Mouse (Mus musculus) embryonic facial prominence, embryonic 13.5 days (tissue): ENCODE measurements around the gene Mtx1. TPM values are rescaled to one million over a fixed set of nuclear protein-coding genes. Genes with fewer than 3 reads are reported as not detected.

Source experiments
- ATAC-seq: fragments of 200-750 bp; cut with Nextera tagmentation; 2 replicates; pipeline ENCODE4 v1.8.0; 2017; ENCODE audit warnings: low read depth; ENCODE audit not compliant: insufficient number of reproducible peaks, insufficient read depth, low FRiP score, low TSS enrichment
- H3K27ac ChIP-seq: fragments of 300-500 bp; sonication (generic); 2 replicates; pipeline ENCODE4 v1.5.1; 2015; ENCODE audit warnings: moderate library complexity, mild to moderate bottlenecking, inconsistent platforms
- H3K27me3 ChIP-seq: fragments of 300-500 bp; sonication (generic); 2 replicates; pipeline ENCODE4 v1.6.1; 2015; ENCODE audit warnings: mild to moderate bottlenecking, inconsistent platforms
- H3K36me3 ChIP-seq: fragments of 300-500 bp; sonication (generic); 2 replicates; pipeline ENCODE4 v1.6.1; 2015; ENCODE audit warnings: mild to moderate bottlenecking, inconsistent platforms
- H3K4me1 ChIP-seq: fragments of 300-500 bp; sonication (generic); 2 replicates; pipeline ENCODE4 v1.6.1; 2015; ENCODE audit warnings: inconsistent platforms
- H3K4me2 ChIP-seq: fragments of 300-500 bp; sonication (generic); 2 replicates; pipeline ENCODE4 v1.6.1; 2015; ENCODE audit warnings: moderate library complexity, mild to moderate bottlenecking, inconsistent platforms
- H3K4me3 ChIP-seq: fragments of 300-500 bp; sonication (generic); 2 replicates; pipeline ENCODE4 v1.5.1; 2015; ENCODE audit warnings: mild to moderate bottlenecking, inconsistent platforms
- H3K9ac ChIP-seq: fragments of 300-500 bp; sonication (generic); 2 replicates; pipeline ENCODE4 v1.6.1; 2015; ENCODE audit warnings: mild to moderate bottlenecking, inconsistent platforms
- H3K9me3 ChIP-seq: fragments of 300-500 bp; sonication (generic); 2 replicates; pipeline ENCODE4 v1.6.1; 2016; ENCODE audit warnings: inconsistent platforms
- WGBS: fragments of 180-500 bp; shearing (Covaris S2); methylation state at CpG from one replicate; pipeline ENCODE4 v1.1.7; 2015; ENCODE audit warnings: mixed read lengths; 5-methylcytosine and 5-hydroxymethylcytosine counted together
- polyA plus RNA-seq: library from polyadenylated mRNA; unstranded; fragments of >200 nt; fragmentation: Nextera tagmentation; extraction: Ambion mirVana; gene quantifications from 2 replicates; pipeline ENCODE4 v1.2.1, GENCODE M21; 2015

Mtx1 gene
- polyA plus RNA-seq, 1 experiment from 2014 or later = 212 TPM

- Histone ChIP-seq H3K4me1 (no peaks in the 10 kb centered on the region; the same call in 1 of the 2 replicates), H3K27ac (no peak overlapping the region), H3K9ac (no peak overlapping the region), H3K36me3 (peaks cover 72% of the 10 kb centered on the region), H3K9me3 (no peaks in the 10 kb centered on the region), H3K4me2 (no peak overlapping the region), H3K27me3 (no peaks in the 10 kb centered on the region), H3K4me3 (no peak overlapping the region)
- WGBS = 91% methylated on average over 21 of the region's 21 CpGs
- no peak for ATAC-seq
Observed at GRCm38 (mm10) chr3:89237682-89238081, 10.8 kb upstream of the Mtx1 start.

- no peak overlapping the region for H3K4me2 ChIP-seq
- no peak overlapping the region for H3K4me3 ChIP-seq
- H3K27me3 ChIP-seq = no peaks in the 10 kb centered on the region
- no peaks in the 10 kb centered on the region; the same call in 1 of the 2 replicates for H3K4me1 ChIP-seq
- ATAC-seq = no peak
- H3K36me3 ChIP-seq = peaks cover 64% of the 10 kb centered on the region
- H3K9me3 ChIP-seq = no peaks in the 10 kb centered on the region
- WGBS = 82% methylated on average over 10 of the region's 10 CpGs
- H3K27ac ChIP-seq = no peak overlapping the region
- H3K9ac ChIP-seq = no peak overlapping the region
Observed at GRCm38 (mm10) chr3:89236516-89236915, 9.6 kb upstream of the Mtx1 start.

GRCm38 (mm10) chr3:89233562-89234110 is 6.7 kb upstream of the Mtx1 start:
- Histone ChIP-seq H3K27me3 (peaks cover 19% of the 10 kb centered on the region), H3K27ac (no peak overlapping the region), H3K4me3 (no peak overlapping the region), H3K9ac (peak overlapping the region; percentile 36; the same call in 1 of the 2 replicates), H3K36me3 (peaks cover 42% of the 10 kb centered on the region), H3K4me2 (no peak overlapping the region), H3K9me3 (no peaks in the 10 kb centered on the region), H3K4me1 (peaks cover 5% of the 10 kb centered on the region)
- 80% methylated on average over 14 of the region's 14 CpGs for WGBS
- no peak for ATAC-seq

DNA sequence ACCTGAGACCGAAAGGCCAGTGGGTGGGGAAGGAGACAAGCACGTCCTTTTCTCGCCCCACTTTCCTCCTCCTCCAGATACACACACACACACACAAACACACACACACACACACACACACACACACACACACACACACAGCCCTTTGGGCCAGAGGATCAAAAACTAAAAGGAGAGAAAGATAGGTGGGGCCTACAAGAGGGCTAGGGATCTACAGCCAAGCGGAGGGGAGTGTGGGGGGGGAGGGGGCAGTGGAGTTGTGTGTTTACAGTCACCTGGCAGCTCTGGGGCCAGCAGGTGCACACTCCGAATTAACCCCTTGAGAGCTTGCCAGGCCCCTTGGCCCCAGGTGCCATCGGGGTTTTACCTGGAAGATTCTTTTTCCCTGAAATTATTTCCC is 5.7 kb upstream of the Mtx1 start:
- WGBS = 56% methylated on average over 6 of the region's 6 CpGs
- H3K36me3 ChIP-seq = peaks cover 32% of the 10 kb centered on the region
- H3K27me3 ChIP-seq = peaks cover 19% of the 10 kb centered on the region
- no peak for ATAC-seq
- no peaks in the 10 kb centered on the region for H3K9me3 ChIP-seq
- H3K4me3 ChIP-seq = no peak overlapping the region
- H3K4me2 ChIP-seq = no peak overlapping the region
- no peak overlapping the region for H3K27ac ChIP-seq
- H3K4me1 ChIP-seq = peaks cover 10% of the 10 kb centered on the region
- H3K9ac ChIP-seq = no peak overlapping the region

DNA sequence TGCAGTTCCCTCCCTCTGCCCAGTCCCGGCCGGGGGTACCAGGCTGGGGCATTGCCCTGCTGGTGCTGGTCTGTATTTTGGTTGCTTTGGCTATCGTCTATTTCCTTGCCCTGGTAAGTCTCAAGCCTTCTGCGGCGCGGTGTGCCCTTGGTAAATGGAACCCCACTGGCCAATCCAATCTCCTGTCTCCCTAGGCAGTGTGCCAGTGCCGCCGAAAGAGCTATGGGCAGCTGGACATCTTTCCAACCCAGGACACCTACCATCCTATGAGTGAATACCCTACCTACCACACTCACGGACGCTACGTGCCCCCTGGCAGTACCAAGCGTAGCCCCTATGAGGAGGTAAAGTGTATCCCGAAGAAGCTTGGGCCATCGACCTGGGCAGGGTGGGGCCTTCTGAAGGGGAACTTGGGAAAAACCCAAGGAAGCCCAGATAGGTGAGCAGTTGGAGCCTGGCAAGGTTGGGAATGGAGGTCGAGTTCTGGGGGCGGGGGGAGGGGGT is 4.9 kb upstream of the Mtx1 start:
- H3K27ac ChIP-seq = no peak overlapping the region
- H3K4me1 ChIP-seq = peaks cover 14% of the 10 kb centered on the region
- H3K9me3 ChIP-seq = no peaks in the 10 kb centered on the region
- H3K27me3 ChIP-seq = peaks cover 19% of the 10 kb centered on the region
- H3K4me2 ChIP-seq = no peak overlapping the region
- H3K36me3 ChIP-seq = peaks cover 27% of the 10 kb centered on the region
- no peak overlapping the region for H3K4me3 ChIP-seq
- WGBS = 71% methylated on average over 16 of the region's 16 CpGs
- no peak overlapping the region for H3K9ac ChIP-seq
- no peak for ATAC-seq

DNA sequence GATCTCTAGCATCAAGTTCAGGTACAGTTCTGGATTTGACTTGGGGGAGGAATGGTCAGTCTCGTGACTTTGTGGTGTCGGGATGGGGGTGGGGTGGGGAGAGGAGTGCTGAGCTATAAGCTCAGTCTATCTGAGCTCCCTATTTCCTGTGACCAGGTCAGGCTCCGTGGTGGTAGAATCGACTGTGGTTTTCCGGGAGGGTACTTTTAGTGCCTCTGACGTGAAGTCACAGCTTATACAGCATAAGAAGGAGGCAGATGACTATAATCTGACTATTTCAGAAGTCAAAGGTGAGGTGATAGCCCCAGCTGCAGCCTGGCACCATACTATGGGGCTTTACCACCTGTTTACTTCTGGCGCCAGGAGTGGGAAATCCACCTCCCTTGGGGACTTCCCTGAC is 4.5 kb upstream of the Mtx1 start:
- H3K4me2 ChIP-seq = no peak overlapping the region
- no peak overlapping the region for H3K27ac ChIP-seq
- ATAC-seq = no peak
- peaks cover 19% of the 10 kb centered on the region for H3K4me1 ChIP-seq
- no peak overlapping the region for H3K4me3 ChIP-seq
- H3K9me3 ChIP-seq = no peaks in the 10 kb centered on the region
- WGBS = 66% methylated on average over 7 of the region's 7 CpGs
- peaks cover 19% of the 10 kb centered on the region for H3K27me3 ChIP-seq
- H3K9ac ChIP-seq = no peak overlapping the region
- H3K36me3 ChIP-seq = peaks cover 24% of the 10 kb centered on the region

- Histone ChIP-seq H3K36me3 (peaks cover 20% of the 10 kb centered on the region), H3K4me1 (peaks cover 26% of the 10 kb centered on the region), H3K4me2 (no peak overlapping the region), H3K9me3 (no peaks in the 10 kb centered on the region), H3K4me3 (no peak overlapping the region), H3K27ac (no peak overlapping the region), H3K9ac (no peak overlapping the region), H3K27me3 (peaks cover 21% of the 10 kb centered on the region)
- ATAC-seq = no peak
- WGBS = 82% methylated on average over 2 of the region's 2 CpGs
Observed at GRCm38 (mm10) chr3:89230561-89230960, 3.7 kb upstream of the Mtx1 start.

DNA sequence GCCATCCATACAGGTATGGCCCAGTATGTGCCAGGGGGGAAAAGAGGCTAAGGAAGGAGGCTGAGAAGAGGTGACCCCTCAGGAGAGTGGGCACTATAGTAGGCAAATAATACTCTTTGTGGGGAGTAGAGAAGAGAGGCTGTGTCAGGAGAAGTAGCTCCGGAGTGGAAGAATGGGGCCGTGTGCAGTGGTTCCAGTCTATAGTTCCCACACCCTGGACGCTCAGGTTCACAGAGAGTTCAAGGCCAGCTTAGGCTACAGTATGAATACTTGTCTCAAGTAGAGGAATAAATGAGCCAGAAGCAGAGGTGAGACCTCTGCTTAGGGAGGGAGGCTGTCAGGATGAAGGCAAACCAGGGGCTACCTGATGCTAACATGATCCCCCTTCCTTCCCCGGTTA is 2.4 kb upstream of the Mtx1 start:
- WGBS = 61% methylated on average over 4 of the region's 4 CpGs
- Histone ChIP-seq H3K27me3 (peaks cover 21% of the 10 kb centered on the region), H3K27ac (no peak overlapping the region), H3K4me2 (0 out of 2 replicates have a peak overlapping the region, but pooled peaks have one; percentile 84), H3K9ac (no peak overlapping the region), H3K4me3 (no peak overlapping the region), H3K9me3 (no peaks in the 10 kb centered on the region), H3K4me1 (peaks cover 32% of the 10 kb centered on the region), H3K36me3 (peaks cover 15% of the 10 kb centered on the region)
- no peak for ATAC-seq

DNA sequence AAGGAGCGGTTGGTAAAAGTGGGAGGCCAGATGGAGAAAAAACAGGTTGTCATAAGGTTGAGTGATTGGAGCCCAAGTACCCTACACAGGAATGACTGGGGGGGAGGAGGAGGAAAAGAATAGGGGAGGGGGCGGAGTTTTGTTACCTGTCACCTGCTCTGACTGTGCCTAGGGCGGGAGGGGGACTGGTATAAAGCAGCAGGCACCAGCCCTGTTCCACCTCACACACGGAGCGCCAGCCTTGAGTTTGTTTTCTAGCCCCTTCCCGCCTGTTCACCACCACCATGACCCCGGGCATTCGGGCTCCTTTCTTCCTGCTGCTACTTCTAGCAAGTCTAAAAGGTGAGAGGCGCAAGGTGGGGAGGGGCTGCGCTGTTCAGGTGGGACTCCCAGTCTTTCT is 1.9 kb upstream of the Mtx1 start, which contains the start of gene Muc1:
Muc1 (plus strand) TSS at position 222 of the 400 bp plus-strand sequence.
- Histone ChIP-seq H3K27me3 (peaks cover 21% of the 10 kb centered on the region), H3K4me1 (peaks cover 32% of the 10 kb centered on the region), H3K4me2 (peak within 1 kb of the TSS; percentile 84), H3K4me3 (peak within 1 kb of the TSS; percentile 46), H3K9me3 (no peaks in the 10 kb centered on the region), H3K9ac (peak within 1 kb of the TSS; percentile 60), H3K36me3 (peaks cover 15% of the 10 kb centered on the region), H3K27ac (peak within 1 kb of the TSS; percentile 88)
- WGBS = 24% methylated on average over 10 of the region's 10 CpGs
- ATAC-seq = no peak

GRCm38 (mm10) chr3:89228180-89228549 is 1.3 kb upstream of the Mtx1 start:
- peaks cover 32% of the 10 kb centered on the region for H3K4me1 ChIP-seq
- H3K36me3 ChIP-seq = peaks cover 14% of the 10 kb centered on the region
- ATAC-seq = no peak
- peak overlapping the region; percentile 60 for H3K9ac ChIP-seq
- peak overlapping the region; percentile 88 for H3K27ac ChIP-seq
- peak overlapping the region; percentile 46 for H3K4me3 ChIP-seq
- under 1% methylated on average over 19 of the region's 20 CpGs for WGBS
- H3K4me2 ChIP-seq = peak overlapping the region; percentile 84
- H3K27me3 ChIP-seq = peaks cover 21% of the 10 kb centered on the region
- no peaks in the 10 kb centered on the region for H3K9me3 ChIP-seq

DNA sequence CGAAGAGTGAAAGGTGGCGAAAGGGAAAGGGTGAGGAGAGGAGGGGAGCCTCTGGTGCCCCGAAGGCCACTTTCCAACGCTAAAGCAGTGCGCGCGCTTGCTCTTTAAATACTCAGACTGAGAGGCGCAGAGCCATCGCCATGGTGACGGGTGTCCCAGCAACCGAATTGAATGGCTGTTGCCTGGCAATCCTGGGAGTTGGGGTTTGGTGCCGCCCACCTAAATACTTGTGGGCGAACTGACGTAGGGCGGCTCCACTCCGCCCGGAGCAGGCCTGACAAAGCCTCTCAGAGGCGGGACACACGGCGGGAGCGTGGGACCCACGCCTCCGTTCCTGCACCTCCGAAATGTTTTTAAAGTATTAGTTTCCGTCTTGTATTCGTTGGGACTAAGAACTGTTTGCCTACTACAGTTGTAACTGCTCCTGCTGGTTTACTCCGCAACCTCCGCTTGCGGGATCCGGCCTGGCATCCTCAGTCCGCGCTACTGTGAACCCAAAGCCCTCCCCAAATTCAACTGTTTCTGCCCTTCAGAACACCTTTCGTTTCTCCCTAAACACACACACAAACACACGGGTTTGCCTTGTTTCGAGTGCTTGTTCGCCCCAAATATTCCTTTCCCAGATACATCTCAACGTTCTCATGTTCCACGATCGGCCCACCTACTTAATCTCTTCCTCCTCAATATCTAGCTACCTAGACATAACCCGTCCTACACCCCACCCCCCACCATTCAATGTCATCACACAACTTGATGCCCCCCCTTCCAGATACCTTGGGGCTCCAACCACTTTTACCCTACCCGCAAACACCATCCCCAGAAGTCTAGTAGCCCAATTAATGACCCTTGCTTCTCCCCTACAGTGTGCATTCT is 655 bp upstream of the Mtx1 start:
- Histone ChIP-seq H3K9ac (peak overlapping the region; percentile 64), H3K27me3 (peaks cover 21% of the 10 kb centered on the region), H3K36me3 (peaks cover 20% of the 10 kb centered on the region), H3K9me3 (no peaks in the 10 kb centered on the region), H3K4me3 (peak overlapping the region; percentile 46), H3K27ac (peak overlapping the region; percentile 88), H3K4me2 (peak overlapping the region; percentile 84), H3K4me1 (peaks cover 32% of the 10 kb centered on the region)
- WGBS = 2% methylated on average over 41 of the region's 41 CpGs
- ATAC-seq = peak; percentile 86

DNA sequence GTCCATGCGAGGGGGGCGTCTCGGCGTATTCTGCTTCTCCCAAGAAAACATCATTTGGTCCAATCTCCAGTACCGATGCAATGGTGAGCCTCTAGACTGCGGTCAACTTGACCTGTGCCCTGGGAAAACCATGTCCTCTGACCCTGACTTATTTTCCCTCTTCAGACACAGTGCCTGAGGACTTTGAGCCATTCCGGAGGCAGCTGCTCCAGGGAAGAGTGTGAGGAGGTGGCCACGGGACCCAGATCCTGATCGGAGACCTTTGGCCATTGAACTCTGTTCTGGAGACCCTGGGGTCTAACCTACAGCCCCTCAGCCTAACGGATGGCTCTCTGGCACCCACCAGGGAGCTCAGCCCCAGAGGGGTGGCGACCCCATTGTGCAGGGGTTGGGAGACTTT is 527 bp downstream of the Mtx1 start:
- Histone ChIP-seq H3K4me2 (peak overlapping the region; percentile 84), H3K9ac (peak overlapping the region; percentile 64), H3K27ac (peak overlapping the region; percentile 71), H3K27me3 (peaks cover 21% of the 10 kb centered on the region), H3K4me1 (peaks cover 32% of the 10 kb centered on the region), H3K36me3 (peaks cover 24% of the 10 kb centered on the region), H3K4me3 (peak overlapping the region; percentile 46), H3K9me3 (no peaks in the 10 kb centered on the region)
- ATAC-seq = no peak
- WGBS = 16% methylated on average over 11 of the region's 11 CpGs
